Mouse (Mus musculus) CH12.LX (cell line): ENCODE data around the gene Tctn1. TPM values are rescaled to one million over a fixed set of nuclear protein-coding genes. Genes with fewer than 3 reads are reported as not detected.

ENCODE experiments used
- DNase-seq: peaks from one replicate; pipeline ENCODE4 v3.0.0-alpha.2; 2013; ENCODE audit errors: extremely low read depth
- H3K27ac ChIP-seq: 2 replicates; pipeline ENCODE4 v1.5.1; 2012; ENCODE audit warnings: low read depth, mild to moderate bottlenecking, control low read depth, moderate library complexity; ENCODE audit not compliant: insufficient read depth
- H3K27me3 ChIP-seq: replicated peaks from 2 replicates; pipeline ENCODE3; 2012; ENCODE audit warnings: inconsistent platforms
- H3K36me3 ChIP-seq, 2 experiments: replicated peaks in 1 of 2; 2 replicates each; pipeline versions ENCODE3 to v1.6.1; 2012; ENCODE audit warnings: inconsistent platforms in 1 of 2, low read length in 1 of 2, mild to moderate bottlenecking in 1 of 2, mixed read lengths in 1 of 2, moderate library complexity in 1 of 2; ENCODE audit not compliant: control insufficient read depth in 1 of 2, insufficient read depth in 1 of 2
- H3K4me1 ChIP-seq, 2 experiments: 2 replicates each; pipeline ENCODE4 v1.6.1; 2012; ENCODE audit warnings: inconsistent platforms in 1 of 2, moderate library complexity in 1 of 2; ENCODE audit not compliant: insufficient read depth in 2 of 2, control insufficient read depth in 1 of 2
- H3K4me2 ChIP-seq: 2 replicates; pipeline ENCODE4 v1.6.1; 2012; ENCODE audit warnings: low read depth, mild to moderate bottlenecking, control low read depth; ENCODE audit not compliant: poor library complexity, insufficient read depth, severe bottlenecking
- H3K4me3 ChIP-seq, 3 experiments: fragments of 150-350 bp in 1 of 3; sonication (generic) in 1 of 3; replicated peaks in 1 of 3; 2 replicates each; pipeline versions ENCODE3 to v1.5.1; 2011 to 2012; ENCODE audit warnings: low read depth in 2 of 3, low read length in 2 of 3, mild to moderate bottlenecking in 2 of 3, moderate library complexity in 2 of 3, control low read depth in 1 of 3, improper control_type of control experiment in 1 of 3, inconsistent platforms in 1 of 3, mixed read lengths in 1 of 3; ENCODE audit not compliant: poor library complexity in 1 of 3
- H3K79me2 ChIP-seq: replicated peaks from 2 replicates; pipeline ENCODE4 v1.6.1; 2012; ENCODE audit warnings: mild to moderate bottlenecking, moderate library complexity; ENCODE audit not compliant: control insufficient read depth, poor library complexity, insufficient read depth, severe bottlenecking; ENCODE audit errors: extremely low read depth
- H3K9ac ChIP-seq: 2 replicates; pipeline ENCODE4 v1.6.1; 2012; ENCODE audit warnings: low read depth, mild to moderate bottlenecking, control low read depth, moderate library complexity; ENCODE audit not compliant: insufficient read depth
- H3K9me3 ChIP-seq: replicated peaks from 2 replicates; pipeline ENCODE3; 2012; ENCODE audit warnings: low read length, inconsistent platforms, mixed read lengths
- BHLHE40 ChIP-seq: IDR thresholded peaks from 2 replicates; pipeline ENCODE4 v1.6.1; 2011; ENCODE audit warnings: mild to moderate bottlenecking, low read depth, low read length, improper control_type of control experiment
- CHD1 ChIP-seq: IDR thresholded peaks from 2 replicates; pipeline ENCODE4 v1.6.1; 2012; ENCODE audit warnings: low read depth, low read length, improper control_type of control experiment, inconsistent platforms
- CTCF ChIP-seq, 2 experiments: IDR thresholded peaks in 1 of 2; conservative IDR thresholded peaks in 1 of 2; 2 replicates each; pipeline ENCODE4 v1.5.1; 2011 to 2012; ENCODE audit warnings: low read depth in 2 of 2, low read length in 2 of 2, improper control_type of control experiment in 1 of 2, inconsistent platforms in 1 of 2, mild to moderate bottlenecking in 1 of 2, moderate library complexity in 1 of 2
- EP300 ChIP-seq: IDR thresholded peaks from 2 replicates; pipeline ENCODE4 v1.6.1; 2011; ENCODE audit warnings: low read length, improper control_type of control experiment
- ETS1 ChIP-seq: conservative IDR thresholded peaks from 2 replicates; pipeline ENCODE4 v1.6.1; 2012; ENCODE audit warnings: low read depth, mild to moderate bottlenecking, inconsistent platforms, low read length, improper control_type of control experiment, moderate library complexity
- GABPA ChIP-seq: IDR thresholded peaks from 2 replicates; pipeline ENCODE4 v1.6.1; 2012; ENCODE audit warnings: low read depth, low read length, improper control_type of control experiment, inconsistent platforms; ENCODE audit not compliant: insufficient replicate concordance
- MAFK ChIP-seq: IDR thresholded peaks from 2 replicates; pipeline ENCODE4 v1.6.1; 2011; ENCODE audit warnings: low read length, improper control_type of control experiment; ENCODE audit not compliant: insufficient replicate concordance
- MAX ChIP-seq: IDR thresholded peaks from 2 replicates; pipeline ENCODE4 v1.6.1; 2011; ENCODE audit warnings: low read length, improper control_type of control experiment
- MAZ ChIP-seq: IDR thresholded peaks from 2 replicates; pipeline ENCODE4 v1.6.1; 2012; ENCODE audit warnings: low read depth, mild to moderate bottlenecking, inconsistent platforms, low read length, improper control_type of control experiment, moderate library complexity
- MEF2A ChIP-seq: IDR thresholded peaks from 2 replicates; pipeline ENCODE4 v1.6.1; 2014; ENCODE audit warnings: low read depth, mild to moderate bottlenecking, inconsistent platforms, low read length, improper control_type of control experiment, borderline replicate concordance
- PAX5 ChIP-seq: IDR thresholded peaks from 2 replicates; pipeline ENCODE4 v1.6.1; 2012; ENCODE audit warnings: low read length, inconsistent platforms, mixed read lengths
- POLR2A ChIP-seq: IDR thresholded peaks from 2 replicates; pipeline ENCODE4 v1.6.1; 2011; ENCODE audit warnings: low read depth, mild to moderate bottlenecking, improper control_type of control experiment, low read length
- RAD21 ChIP-seq: IDR thresholded peaks from 2 replicates; pipeline ENCODE4 v1.6.1; 2011; ENCODE audit warnings: low read depth, mild to moderate bottlenecking, low read length, improper control_type of control experiment, moderate library complexity
- RCOR1 ChIP-seq: conservative IDR thresholded peaks from 2 replicates; pipeline ENCODE4 v1.6.1; 2012; ENCODE audit warnings: low read depth, mild to moderate bottlenecking, inconsistent platforms, low read length, improper control_type of control experiment
- SMC3 ChIP-seq: IDR thresholded peaks from 2 replicates; pipeline ENCODE4 v1.6.1; 2011; ENCODE audit warnings: low read depth, low read length, improper control_type of control experiment
- dilution Hi-C: fragments of 300-500 bp; cut with MboI; formaldehyde crosslinking; loops from 2 replicates; pipeline ENCODE4 v1.14.3; 2020; ENCODE audit warnings: low sequenced_read_pairs; ENCODE audit not compliant: extremely low pct_unique_long_range_greater_than_20kb, extremely low pct_ligation_motif_present
- in situ Hi-C: fragments of 300-500 bp; cut with MboI; formaldehyde crosslinking; loops from 3 replicates; pipeline ENCODE4 v1.14.3; 2019; ENCODE audit warnings: low sequenced_read_pairs, low pct_ligation_motif_present, low pct_unique_long_range_greater_than_20kb, mixed read lengths
- polyA plus RNA-seq: library from polyadenylated mRNA; unstranded; fragments of >175 nt; gene quantifications from 2 replicates; pipeline ENCODE4 v1.2.1, GENCODE M21; 2012; ENCODE audit warnings: low read depth; ENCODE audit not compliant: insufficient read length
- total RNA-seq, 2 experiments: library from RNA; depleted of rRNA; stranded (reverse); fragments of 300-350 nt in 1 of 2; fragments of >200 nt in 1 of 2; gene quantifications; 2 replicates each; pipeline ENCODE4 v1.2.3; 2012 to 2014

The Tctn1 gene
- total and polyA plus RNA-seq, 3 experiments = 2.9 to 8.8 (median 3.7) TPM

- TF ChIP-seq BHLHE40 (0 out of 2 replicates have a peak, but pooled peaks have one; percentile 11), MEF2A (no peak), CHD1 (no peak), RCOR1 (no peak), MAX (0 out of 2 replicates have a peak, but pooled peaks have one; percentile 35), ETS1 (no peak), SMC3 (peak; percentile 57), POLR2A (no peak), RAD21 (peak; percentile 57), EP300 (no peak), MAZ (0 out of 2 replicates have a peak, but pooled peaks have one; percentile 29), GABPA (no peak), CTCF (conservative IDR thresholded peaks at IDR 0.05 in 1 of 2, IDR thresholded peaks at IDR 0.05 in 1 of 2; ENCODE audit: low read depth in 2 of 2, low read length in 2 of 2) (peak in 1 of 2 experiments; percentile 75; a peak in 2 of 4 replicates)
- H3K4me1 ChIP-seq = peaks cover 5 to 47% of the 10 kb centered on the region in 2 experiments; a peak in 2 of 4 replicates
- no peak for DNase-seq
- no peaks in the 10 kb centered on the region for H3K27me3 ChIP-seq
- H3K4me2 ChIP-seq = no peak overlapping the region
- H3K9ac ChIP-seq = 0 out of 2 replicates have a peak overlapping the region, but pooled peaks have one; percentile 3
- H3K36me3 ChIP-seq = peaks cover 5 to 10% of the 10 kb centered on the region in 2 experiments
- no peak overlapping the region for H3K4me3 ChIP-seq
- dilution Hi-C loops (no loop called here), in situ Hi-C loops (loop anchor here (25.0 kb wide), 1 partner anchor 128 kb away; the partner anchor contains the start of gene Ccdc63)
- no peak overlapping the region for H3K27ac ChIP-seq
- H3K9me3 ChIP-seq = no peaks in the 10 kb centered on the region
- H3K79me2 ChIP-seq = no peaks in the 10 kb centered on the region
These were observed 927 bp upstream of the Tctn1 start for GRCm38 (mm10) chr5:122265187-122265586.

GRCm38 (mm10) chr5:122262104-122262503, 2.2 kb downstream of the Tctn1 start:
- in situ Hi-C loops (loop anchor here (25.0 kb wide), 1 partner anchor 125 kb away; the partner anchor contains the start of gene Ccdc63), dilution Hi-C loops (no loop called here)
- H3K27me3 ChIP-seq = no peaks in the 10 kb centered on the region
- no peak overlapping the region for H3K4me3 ChIP-seq
- H3K9me3 ChIP-seq = no peaks in the 10 kb centered on the region
- H3K27ac ChIP-seq = no peak overlapping the region
- peaks cover 20 to 68% of the 10 kb centered on the region in 2 experiments for H3K4me1 ChIP-seq
- peak; percentile 53 for DNase-seq
- H3K79me2 ChIP-seq = no peaks in the 10 kb centered on the region
- TF ChIP-seq RAD21 (peak; percentile 59), MAFK (no peak), PAX5 (no peak), SMC3 (peak; percentile 68), CTCF (conservative IDR thresholded peaks at IDR 0.05 in 1 of 2, IDR thresholded peaks at IDR 0.05 in 1 of 2; ENCODE audit: low read depth in 2 of 2, low read length in 2 of 2) (peak in 1 of 2 experiments; percentile 58; a peak in 2 of 4 replicates)
- no peak overlapping the region for H3K9ac ChIP-seq
- H3K4me2 ChIP-seq = no peak overlapping the region
- H3K36me3 ChIP-seq = peaks cover 22 to 26% of the 10 kb centered on the region in 2 experiments
